Mouse (Mus musculus) limb, embryonic 10.5 days (tissue): Measurements from ENCODE around the gene Xrn2. TPM values are rescaled to one million over a fixed set of nuclear protein-coding genes. Genes with fewer than 3 reads are reported as not detected.

Experiments
- DNase-seq: peaks from one replicate; pipeline ENCODE4 v3.0.0-alpha.2; 2017; ENCODE audit warnings: low spot score
- H3K27ac ChIP-seq: fragments of 300-500 bp; sonication (generic); 2 replicates; pipeline ENCODE4 v1.5.1; 2016; ENCODE audit warnings: mild to moderate bottlenecking
- H3K27me3 ChIP-seq: fragments of 300-500 bp; sonication (generic); 2 replicates; pipeline ENCODE4 v1.6.1; 2016; ENCODE audit warnings: low read depth, mild to moderate bottlenecking; ENCODE audit not compliant: poor library complexity, severe bottlenecking
- H3K36me3 ChIP-seq: fragments of 300-500 bp; sonication (generic); 2 replicates; pipeline ENCODE4 v1.6.1; 2016; ENCODE audit warnings: mild to moderate bottlenecking, moderate library complexity
- H3K4me1 ChIP-seq: fragments of 300-500 bp; sonication (generic); 2 replicates; pipeline ENCODE4 v1.6.1; 2016
- H3K4me3 ChIP-seq: fragments of 300-500 bp; sonication (generic); 2 replicates; pipeline ENCODE4 v1.5.1; 2016; ENCODE audit warnings: mild to moderate bottlenecking, moderate library complexity
- H3K9me3 ChIP-seq: fragments of 300-500 bp; sonication (generic); replicated peaks from 2 replicates; pipeline ENCODE4 v1.6.1; 2016; ENCODE audit warnings: mild to moderate bottlenecking
- WGBS: fragments of 180-500 bp; shearing (Covaris S2); methylation state at CpG from one replicate; pipeline ENCODE4 v1.1.7; 2016; 5-methylcytosine and 5-hydroxymethylcytosine counted together
- polyA plus RNA-seq: library from polyadenylated mRNA; unstranded; fragments of >200 nt; fragmentation: Nextera tagmentation; extraction: Ambion mirVana; gene quantifications from 2 replicates; pipeline ENCODE4 v1.2.1, GENCODE M21; 2016

The Xrn2 gene
- 83.7 and 91.2 TPM in 2 replicates for polyA plus RNA-seq

- Histone ChIP-seq H3K27me3 (no peaks in the 10 kb centered on the region), H3K27ac (peak within 1 kb of the TSS; percentile 97), H3K4me3 (peak within 1 kb of the TSS; percentile 78), H3K9me3 (no peaks in the 10 kb centered on the region), H3K36me3 (peaks cover 28% of the 10 kb centered on the region), H3K4me1 (peaks cover 14% of the 10 kb centered on the region)
- peak; percentile 99 for DNase-seq
- under 1% methylated on average over 37 of the region's 37 CpGs for WGBS
These were observed at the start of gene Xrn2 for GRCm38 (mm10) chr2:147012623-147013184. Gene Xrn2, plus strand, starts transcription at chr2:147012996.

DNA sequence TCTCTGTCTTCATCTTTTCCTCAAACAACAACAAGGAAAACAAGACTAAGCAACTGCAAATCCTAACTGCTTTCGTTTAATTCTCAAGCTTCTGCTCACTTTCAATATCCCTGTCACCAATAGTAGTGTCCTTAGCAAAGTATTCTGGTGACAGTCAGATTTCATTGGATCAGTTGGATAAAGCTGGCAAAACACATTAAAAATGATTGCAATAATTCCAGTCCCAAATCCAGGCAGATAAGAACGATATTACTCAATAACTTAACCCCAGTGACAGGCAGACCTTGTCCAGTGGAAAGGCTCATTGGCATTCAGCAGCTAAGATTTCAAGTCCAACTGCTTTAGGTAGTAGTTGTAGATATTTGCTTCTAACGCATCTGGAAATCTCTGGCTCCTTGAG, 37.8 kb upstream of the Xrn2 start:
- no peaks in the 10 kb centered on the region for H3K4me1 ChIP-seq
- no peaks in the 10 kb centered on the region for H3K9me3 ChIP-seq
- no peaks in the 10 kb centered on the region for H3K27me3 ChIP-seq
- H3K27ac ChIP-seq: no peak overlapping the region
- 87% methylated on average over 3 of the region's 3 CpGs for WGBS
- peaks cover 4% of the 10 kb centered on the region; the same call in 1 of the 2 replicates for H3K36me3 ChIP-seq
- DNase-seq: no peak
- H3K4me3 ChIP-seq: no peak overlapping the region

DNA sequence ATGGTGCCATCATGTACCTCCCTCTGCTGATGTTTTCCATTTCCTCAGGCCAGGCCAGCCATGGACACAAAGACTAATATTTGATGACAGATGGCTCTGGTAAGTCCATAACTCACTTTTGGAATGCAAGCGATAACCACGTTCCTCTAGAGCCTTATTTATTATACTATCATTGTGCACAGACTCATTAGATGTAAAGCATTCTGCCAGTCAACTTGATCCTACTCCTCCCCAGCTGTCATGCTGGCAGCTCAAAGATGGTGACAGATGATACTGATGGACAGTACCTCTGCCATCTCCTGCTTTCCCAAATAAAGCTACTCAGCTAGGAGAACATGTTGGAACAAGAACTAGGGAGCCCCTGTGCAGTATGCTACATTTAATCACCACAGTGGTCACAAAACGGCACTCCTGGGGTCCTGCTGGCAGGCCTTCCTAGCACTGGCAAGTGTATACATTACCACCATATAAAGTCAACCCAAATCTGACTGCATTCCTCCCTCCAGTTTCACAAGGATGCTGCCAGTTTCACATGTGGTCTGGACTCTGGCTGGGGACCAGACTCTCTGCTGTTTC, 37.3 kb upstream of the Xrn2 start:
- no peaks in the 10 kb centered on the region for H3K4me1 ChIP-seq
- 76% methylated on average over 3 of the region's 3 CpGs for WGBS
- H3K9me3 ChIP-seq: no peaks in the 10 kb centered on the region
- no peaks in the 10 kb centered on the region for H3K27me3 ChIP-seq
- no peak overlapping the region for H3K4me3 ChIP-seq
- no peaks in the 10 kb centered on the region for H3K36me3 ChIP-seq
- DNase-seq: no peak
- H3K27ac ChIP-seq: no peak overlapping the region

DNA sequence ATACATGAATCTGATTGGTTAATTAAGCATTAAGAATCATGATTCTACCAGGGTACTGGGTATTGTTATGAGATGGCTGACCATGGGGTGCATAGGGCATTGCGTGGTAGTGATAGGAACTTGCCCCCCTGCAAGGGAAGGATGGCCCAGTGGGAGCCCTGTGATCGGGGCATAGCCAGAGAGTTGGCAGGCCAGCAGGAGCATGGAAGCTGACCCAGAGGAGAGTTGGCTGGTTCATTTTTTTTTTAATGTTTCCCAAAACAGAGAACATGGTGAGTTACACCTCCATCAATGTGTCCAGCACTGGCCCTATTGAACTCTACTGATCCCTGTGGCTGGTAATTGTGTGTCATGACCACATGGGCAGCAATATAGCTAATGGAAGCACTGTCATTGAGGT, 30.0 kb upstream of the Xrn2 start:
- Histone ChIP-seq H3K27ac (no peak overlapping the region), H3K9me3 (no peaks in the 10 kb centered on the region), H3K36me3 (no peaks in the 10 kb centered on the region), H3K4me1 (no peaks in the 10 kb centered on the region), H3K27me3 (no peaks in the 10 kb centered on the region), H3K4me3 (no peak overlapping the region)
- WGBS: 92% methylated on average over 2 of the region's 2 CpGs
- DNase-seq: no peak

DNA sequence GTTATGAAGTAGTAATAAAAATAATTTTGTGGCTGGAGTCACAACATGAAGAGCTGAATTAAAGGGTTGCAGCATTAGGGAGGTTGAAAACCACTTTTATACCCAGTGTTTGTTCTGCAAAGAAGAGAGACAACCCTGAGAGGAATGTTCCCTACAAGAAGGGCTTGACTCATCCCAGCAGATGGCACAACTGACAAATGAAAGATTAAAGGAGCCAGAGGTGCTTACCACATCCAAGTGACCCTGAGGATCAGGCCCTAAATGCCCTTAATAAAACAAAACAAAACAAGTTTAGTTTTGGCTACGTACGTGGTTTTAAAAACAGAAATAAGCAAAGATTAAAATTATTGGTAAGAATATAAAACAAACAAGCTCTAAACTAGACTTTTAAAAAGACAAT, 28.0 kb upstream of the Xrn2 start:
- Histone ChIP-seq H3K4me1 (no peaks in the 10 kb centered on the region), H3K27ac (no peak overlapping the region), H3K36me3 (no peaks in the 10 kb centered on the region), H3K27me3 (no peaks in the 10 kb centered on the region), H3K9me3 (no peaks in the 10 kb centered on the region), H3K4me3 (no peak overlapping the region)
- DNase-seq: no peak
- WGBS: 96% methylated on average over 2 of the region's 2 CpGs

DNA sequence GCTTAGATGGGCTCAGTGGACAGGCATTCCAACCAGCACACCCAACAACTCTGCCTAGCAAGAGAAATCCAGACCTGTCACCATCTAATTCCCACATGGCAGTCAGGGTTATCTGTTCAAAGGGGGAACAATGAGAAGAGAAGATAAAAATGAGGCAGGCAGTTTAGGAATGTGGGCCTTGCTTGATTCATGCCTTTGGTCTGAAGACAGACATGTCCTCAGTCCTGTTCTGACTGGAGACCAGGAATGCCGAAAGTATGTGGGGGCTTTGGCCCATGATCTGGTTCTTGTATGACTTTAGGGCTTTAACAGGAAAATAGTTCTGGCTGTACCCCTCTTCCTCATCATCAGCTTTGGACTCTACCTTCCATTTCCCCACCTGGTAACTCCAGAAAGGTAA, 27.0 kb upstream of the Xrn2 start:
- no peaks in the 10 kb centered on the region for H3K27me3 ChIP-seq
- H3K36me3 ChIP-seq: no peaks in the 10 kb centered on the region
- no peaks in the 10 kb centered on the region for H3K4me1 ChIP-seq
- no peak overlapping the region for H3K27ac ChIP-seq
- no peak overlapping the region for H3K4me3 ChIP-seq
- DNase-seq: no peak
- 83% methylated on average over 1 of the region's 1 CpGs for whole genome bisulfite sequencing
- no peaks in the 10 kb centered on the region for H3K9me3 ChIP-seq

DNA sequence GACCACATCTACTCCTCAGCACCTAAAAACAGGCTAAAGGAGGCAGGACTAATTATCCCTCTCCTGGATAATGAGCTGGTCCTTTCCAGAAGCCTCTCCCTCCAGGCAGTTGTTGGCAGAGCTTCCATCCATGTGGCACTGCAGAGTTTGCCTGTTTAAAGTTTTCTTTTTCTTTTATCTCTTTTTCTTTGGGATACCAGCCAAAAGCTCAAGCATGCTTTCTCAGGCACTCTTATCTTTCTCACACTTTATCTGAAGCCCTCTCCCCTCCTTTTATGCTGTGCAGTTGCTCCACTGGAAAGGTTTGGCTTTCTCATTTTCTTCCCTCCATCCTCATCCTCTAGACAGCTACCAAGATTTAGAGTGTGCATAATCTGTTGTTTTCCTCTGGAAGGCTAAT, 26.4 kb upstream of the Xrn2 start:
- Histone ChIP-seq H3K9me3 (no peaks in the 10 kb centered on the region), H3K27ac (no peak overlapping the region), H3K4me3 (no peak overlapping the region), H3K4me1 (no peaks in the 10 kb centered on the region), H3K27me3 (no peaks in the 10 kb centered on the region), H3K36me3 (no peaks in the 10 kb centered on the region)
- no peak for DNase-seq

GRCm38 (mm10) chr2:147007265-147007664, 5.5 kb upstream of the Xrn2 start:
- H3K36me3 ChIP-seq: peaks cover 19% of the 10 kb centered on the region
- no peak overlapping the region for H3K4me3 ChIP-seq
- H3K27ac ChIP-seq: no peak overlapping the region
- H3K4me1 ChIP-seq: peaks cover 9% of the 10 kb centered on the region
- H3K27me3 ChIP-seq: no peaks in the 10 kb centered on the region
- WGBS: 90% methylated on average over 2 of the region's 2 CpGs
- no peak for DNase-seq
- H3K9me3 ChIP-seq: no peaks in the 10 kb centered on the region

- no peak for DNase-seq
- H3K36me3 ChIP-seq: peaks cover 19% of the 10 kb centered on the region
- H3K4me3 ChIP-seq: no peak overlapping the region
- H3K27ac ChIP-seq: no peak overlapping the region
- no peaks in the 10 kb centered on the region for H3K27me3 ChIP-seq
- peaks cover 10% of the 10 kb centered on the region for H3K4me1 ChIP-seq
- no peaks in the 10 kb centered on the region for H3K9me3 ChIP-seq
These were observed 3.7 kb upstream of the Xrn2 start for GRCm38 (mm10) chr2:147009084-147009483.

DNA sequence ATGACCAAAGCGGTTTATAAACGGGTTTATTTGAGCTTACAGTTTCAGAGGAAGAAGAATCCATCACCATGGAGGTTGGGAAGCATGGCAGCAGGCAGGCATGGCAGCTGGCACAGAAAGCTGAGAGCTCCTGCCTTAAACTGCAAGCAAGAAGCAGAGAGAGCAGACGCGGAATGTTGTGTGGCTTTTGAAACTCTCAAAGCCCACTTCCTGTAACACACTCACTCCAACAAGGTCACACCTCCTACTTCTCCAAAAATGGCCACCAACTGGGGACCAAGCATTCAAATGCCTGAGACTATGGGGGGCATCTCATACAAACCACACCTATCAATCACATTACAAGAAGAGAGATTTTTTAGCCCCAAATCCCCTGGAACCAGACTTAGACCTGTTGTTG, 2.7 kb upstream of the Xrn2 start:
- Histone ChIP-seq H3K4me3 (no peak overlapping the region), H3K36me3 (peaks cover 19% of the 10 kb centered on the region)
- WGBS: 91% methylated on average over 4 of the region's 4 CpGs

GRCm38 (mm10) chr2:147010952-147011351, 1.8 kb upstream of the Xrn2 start:
- H3K27me3 ChIP-seq: no peaks in the 10 kb centered on the region
- H3K9me3 ChIP-seq: no peaks in the 10 kb centered on the region
- H3K27ac ChIP-seq: no peak overlapping the region
- peaks cover 22% of the 10 kb centered on the region for H3K36me3 ChIP-seq
- DNase-seq: no peak
- H3K4me1 ChIP-seq: peaks cover 14% of the 10 kb centered on the region
- H3K4me3 ChIP-seq: no peak overlapping the region
- WGBS: 95% methylated on average over 9 of the region's 9 CpGs

More for the DNA sequence above, 2.7 kb upstream of the Xrn2 start:
- H3K27ac ChIP-seq: no peak overlapping the region
- no peaks in the 10 kb centered on the region for H3K27me3 ChIP-seq
- DNase-seq: no peak
- H3K4me1 ChIP-seq: peaks cover 14% of the 10 kb centered on the region
- no peaks in the 10 kb centered on the region for H3K9me3 ChIP-seq

- Histone ChIP-seq H3K27me3 (no peaks in the 10 kb centered on the region), H3K36me3 (peaks cover 27% of the 10 kb centered on the region), H3K4me3 (peak overlapping the region; percentile 78), H3K4me1 (peaks cover 14% of the 10 kb centered on the region), H3K9me3 (no peaks in the 10 kb centered on the region), H3K27ac (peak overlapping the region; percentile 97)
- WGBS: 80% methylated on average over 3 of the region's 3 CpGs
- DNase-seq: no peak
These were observed 1.2 kb upstream of the Xrn2 start for GRCm38 (mm10) chr2:147011474-147012140.

- Histone ChIP-seq H3K36me3 (peaks cover 28% of the 10 kb centered on the region), H3K4me3 (peak overlapping the region; percentile 78), H3K9me3 (no peaks in the 10 kb centered on the region), H3K4me1 (peaks cover 14% of the 10 kb centered on the region), H3K27ac (peak overlapping the region; percentile 97), H3K27me3 (no peaks in the 10 kb centered on the region)
- no peak for DNase-seq
- WGBS: 62% methylated on average over 7 of the region's 7 CpGs
These were observed 614 bp upstream of the Xrn2 start for GRCm38 (mm10) chr2:147012141-147012622.
